Mouse (Mus musculus): ENCODE results near the gene Rbbp5. TPM values are rescaled to one million over a fixed set of nuclear protein-coding genes. Genes with fewer than 3 reads are reported as not detected.

Rbbp5 gene
- total RNA-seq, 2 experiments from 2014 or later, result 24.8 to 25.0 TPM

GRCm38 (mm10) chr1:132537736-132538135, 60.6 kb downstream of the Rbbp5 start:
- no peak for DNase-seq (ENCODE audit: low spot score in 2 of 2)

GRCm38 (mm10) chr1:132540701-132541100, 63.5 kb downstream of the Rbbp5 start:
- DNase-seq (ENCODE audit: low spot score in 2 of 2), result no peak

- DNase-seq (ENCODE audit: low spot score in 2 of 2), result no peak
These were observed 64.1 kb downstream of the Rbbp5 start for GRCm38 (mm10) chr1:132541171-132541823.

GRCm38 (mm10) chr1:132541824-132542599, 64.8 kb downstream of the Rbbp5 start:
- DNase-seq (ENCODE audit: low spot score in 2 of 2), result no peak

- DNase-seq (ENCODE audit: low spot score in 2 of 2), result no peak
These were observed 65.7 kb downstream of the Rbbp5 start, which contains the start of gene Cntn2 for GRCm38 (mm10) chr1:132542762-132543306. Gene Cntn2 (minus strand): TSS chr1:132543256.

GRCm38 (mm10) chr1:132543789-132544188, 66.6 kb downstream of the Rbbp5 start:
- no peak for DNase-seq (ENCODE audit: low spot score in 2 of 2)

Other genes with a start within 250 kb of the Rbbp5 start
- gene Gm10188, start 247.6 kb upstream of the Rbbp5 start, total RNA-seq (2021), result not detected
- gene Klhdc8a, start 178.7 kb upstream of the Rbbp5 start, total RNA-seq (2021), result under 1 TPM; 0.49 to 0.98 TPM
- 1 to 10 TPM; 2.8 to 2.9 TPM for gene Nuak2, start 161.2 kb upstream of the Rbbp5 start, total RNA-seq (2021)
- 10 to 100 TPM; 27.0 to 29.6 TPM for gene Tmcc2, start 86.1 kb upstream of the Rbbp5 start, total RNA-seq (2021)
- 10 to 100 TPM; 20.9 to 22.0 TPM for gene Dstyk, start 59.8 kb upstream of the Rbbp5 start, total RNA-seq (2021)
- gene Tmem81, start 28.9 kb downstream of the Rbbp5 start, total RNA-seq (2021), result 1 to 10 TPM; 1.7 to 2.3 TPM
- under 1 TPM; 0.12 to 0.18 TPM for gene Cntn2, start 65.9 kb downstream of the Rbbp5 start, total RNA-seq (2021)

Data from gastrocnemius, postnatal 4 days (tissue).